Mouse (Mus musculus): ENCODE results near the gene Tle4. TPM values are rescaled to one million over a fixed set of nuclear protein-coding genes. Genes with fewer than 3 reads are reported as not detected.
A peak's percentile ranks its signal among the peaks of the same experiment; 100 is the strongest.

The Tle4 gene
- total RNA-seq, 2 experiments from 2014 or later = 44.1 to 47.0 TPM

DNA sequence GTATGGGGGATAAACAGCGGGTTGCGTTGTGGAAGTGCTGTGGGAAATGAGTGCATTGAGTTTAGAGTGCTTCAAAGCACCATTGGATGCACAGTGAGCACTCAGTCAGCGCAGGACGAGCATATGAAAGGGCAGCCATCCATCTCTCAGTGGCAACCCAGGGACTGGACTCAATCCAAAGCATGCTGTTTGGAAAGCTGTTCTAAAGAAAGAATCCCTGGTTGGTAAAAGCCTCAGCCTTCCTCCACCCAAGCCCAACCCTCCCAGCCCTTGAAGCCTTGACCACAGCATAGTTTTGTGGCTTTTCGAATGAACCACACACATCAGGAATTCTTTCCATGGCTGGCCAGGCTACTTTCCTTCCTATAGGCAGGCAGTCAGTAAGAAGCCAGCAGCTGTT, 181.0 kb downstream of the Tle4 start:
- DNase-seq (ENCODE audit: low spot score in 2 of 2) = peak; percentile 16 to 33

GRCm38 (mm10) chr19:14415996-14416395, 181.9 kb downstream of the Tle4 start:
- DNase-seq (ENCODE audit: low spot score in 2 of 2) = no peak

DNA sequence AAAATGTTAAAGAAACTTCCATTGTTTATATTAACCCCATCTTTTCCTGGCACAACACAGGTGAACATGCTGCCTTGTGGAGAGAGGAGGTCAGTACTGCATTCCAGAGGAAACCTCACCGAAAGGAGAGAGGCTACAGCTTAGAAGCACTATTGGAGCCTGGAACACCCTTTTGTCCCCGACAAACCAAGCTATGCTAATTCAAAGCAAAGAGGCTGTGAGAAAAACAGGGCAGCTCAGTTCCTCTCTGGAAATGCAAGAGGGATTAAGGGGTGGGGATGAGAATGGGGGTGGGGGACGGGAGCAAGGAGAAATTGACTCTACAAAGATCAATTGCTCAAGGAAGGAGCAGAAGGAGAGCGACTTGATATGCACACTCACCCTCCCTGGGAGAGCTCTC, 182.9 kb downstream of the Tle4 start:
- no peak for DNase-seq (ENCODE audit: low spot score in 2 of 2)

GRCm38 (mm10) chr19:14406603-14407002, 191.2 kb downstream of the Tle4 start:
- no peak for DNase-seq (ENCODE audit: low spot score in 2 of 2)

All from layer of hippocampus, postnatal 10 days (tissue).